Mouse (Mus musculus): Measurements from ENCODE around the gene Psmb10. TPM values are rescaled to one million over a fixed set of nuclear protein-coding genes. Genes with fewer than 3 reads are reported as not detected.
A peak's percentile ranks its signal among the peaks of the same experiment; 100 is the strongest.

Psmb10 gene
- total and polyA plus RNA-seq, 3 experiments, result 136 to 228 (median 227) TPM

DNA sequence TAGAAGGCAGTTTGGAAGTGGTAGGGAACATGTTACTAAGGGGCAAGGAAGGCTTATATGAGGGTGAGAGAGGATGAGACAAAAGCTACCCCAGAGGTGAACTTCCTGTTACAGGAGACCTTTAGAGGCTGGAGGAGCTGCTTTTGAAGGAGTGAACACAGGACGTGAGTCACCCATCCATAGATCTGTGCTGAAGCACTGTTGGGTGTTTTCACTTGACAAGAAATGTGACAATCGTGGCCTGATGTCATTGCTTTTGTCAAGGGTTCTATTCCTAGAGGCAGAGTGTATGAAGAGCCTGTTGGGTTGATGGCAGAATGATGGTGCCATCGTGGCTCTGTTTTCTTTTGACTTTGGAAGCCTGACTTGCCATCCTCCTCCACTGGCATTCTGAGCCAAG lies 18.9 kb downstream of the Psmb10 start:
- no peaks in the 10 kb centered on the region for H3K27me3 ChIP-seq (replicated peaks)
- dilution Hi-C loops (cut with MboI; ENCODE audit: extremely low pct_ligation_motif_present, extremely low pct_unique_long_range_greater_than_20kb, low sequenced_read_pairs), result no loop called here
- H3K4me2 ChIP-seq (ENCODE audit: insufficient read depth, low read depth, poor library complexity, severe bottlenecking), result no peak overlapping the region
- H3K4me3 ChIP-seq (replicated peaks in 1 of 3; ENCODE audit: low read depth in 2 of 3, low read length in 2 of 3, poor library complexity in 1 of 3), result no peak overlapping the region
- H3K9me3 ChIP-seq (replicated peaks; ENCODE audit: low read length), result no peaks in the 10 kb centered on the region
- no peak for DNase-seq (ENCODE audit: extremely low read depth)
- peaks cover 6 to 15% of the 10 kb centered on the region in 2 experiments; a peak in 3 of 4 replicates for H3K4me1 ChIP-seq (ENCODE audit: control insufficient read depth in 1 of 2, insufficient read depth in 2 of 2)
- H3K36me3 ChIP-seq (replicated peaks in 1 of 2; ENCODE audit: control insufficient read depth in 1 of 2, insufficient read depth in 1 of 2, low read length in 1 of 2), result peaks cover 13 to 57% of the 10 kb centered on the region in 2 experiments
- H3K9ac ChIP-seq (ENCODE audit: insufficient read depth, low read depth), result no peak overlapping the region
- in situ Hi-C loops (cut with MboI; ENCODE audit: low pct_ligation_motif_present, low pct_unique_long_range_greater_than_20kb, low sequenced_read_pairs), result no loop called here
- TF ChIP-seq TCF12 (IDR thresholded peaks at IDR 0.05; ENCODE audit: low read depth, low read length) (no peak), JUN (IDR thresholded peaks at IDR 0.05; ENCODE audit: insufficient read depth, low read depth, low read length) (no peak), UBTF (IDR thresholded peaks at IDR 0.05; ENCODE audit: low read depth, low read length) (no peak), MAFK (IDR thresholded peaks at IDR 0.05; ENCODE audit: insufficient replicate concordance, low read length) (no peak), IRF4 (IDR thresholded peaks at IDR 0.05; ENCODE audit: low read depth, low read length) (no peak), JUND (conservative IDR thresholded peaks at IDR 0.05; ENCODE audit: low read depth, low read length) (no peak), PAX5 (IDR thresholded peaks at IDR 0.05; ENCODE audit: low read length) (no peak), USF2 (conservative IDR thresholded peaks at IDR 0.05; ENCODE audit: low read depth, low read length) (no peak), NELFE (IDR thresholded peaks at IDR 0.05; ENCODE audit: low read depth, low read length) (no peak)
- no peak overlapping the region for H3K27ac ChIP-seq (ENCODE audit: insufficient read depth, low read depth)
- H3K79me2 ChIP-seq (replicated peaks; ENCODE audit: control insufficient read depth, extremely low read depth, insufficient read depth, poor library complexity, severe bottlenecking), result no peaks in the 10 kb centered on the region

DNA sequence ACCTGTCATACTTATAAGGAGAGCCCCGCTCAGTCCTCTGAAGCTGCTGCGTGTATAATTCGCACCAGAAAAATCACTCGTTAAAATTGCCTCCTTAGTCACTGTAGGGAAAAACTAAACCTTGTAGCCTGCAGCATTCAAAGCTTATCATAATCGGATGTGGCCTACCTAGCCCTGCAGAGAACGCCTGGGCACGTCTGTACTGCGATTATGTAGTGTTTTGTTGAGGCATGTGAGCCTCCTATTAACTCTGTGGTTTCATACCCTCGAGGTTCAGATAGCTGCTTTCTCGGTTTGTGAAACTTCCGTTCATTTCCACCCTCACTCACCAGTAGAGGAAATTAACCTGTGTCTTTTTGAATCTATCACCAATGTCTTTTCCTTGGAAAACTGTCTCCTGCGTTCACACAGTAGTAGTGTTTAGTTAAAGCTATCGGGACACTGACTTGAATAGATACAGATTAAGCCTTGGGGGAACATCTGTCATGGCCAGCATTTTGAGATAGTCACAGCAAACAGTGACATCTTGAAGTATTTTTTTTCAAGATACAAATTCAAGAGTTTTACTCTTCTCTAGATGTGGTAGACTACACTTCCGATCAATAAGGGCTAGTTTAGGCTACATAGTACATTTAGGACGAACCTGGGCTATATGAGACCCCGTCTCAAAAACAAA lies 37.2 kb downstream of the Psmb10 start:
- Histone ChIP-seq H3K4me3 (replicated peaks in 1 of 3; ENCODE audit: low read depth in 2 of 3, low read length in 2 of 3, poor library complexity in 1 of 3) (peak overlapping the region; percentile 93 to 99 (median 95)), H3K36me3 (replicated peaks in 1 of 2; ENCODE audit: control insufficient read depth in 1 of 2, insufficient read depth in 1 of 2, low read length in 1 of 2) (peaks cover 2 to 21% of the 10 kb centered on the region in 2 experiments), H3K9ac (ENCODE audit: insufficient read depth, low read depth) (peak overlapping the region; percentile 86), H3K27ac (ENCODE audit: insufficient read depth, low read depth) (no peak overlapping the region), H3K4me1 (ENCODE audit: control insufficient read depth in 1 of 2, insufficient read depth in 2 of 2) (peaks cover 0 to 19% of the 10 kb centered on the region in 2 experiments; a peak in 2 of 4 replicates), H3K79me2 (replicated peaks; ENCODE audit: control insufficient read depth, extremely low read depth, insufficient read depth, poor library complexity, severe bottlenecking) (peaks cover 8% of the 10 kb centered on the region; the same call in 1 of the 2 replicates), H3K9me3 (replicated peaks; ENCODE audit: low read length) (no peaks in the 10 kb centered on the region), H3K27me3 (replicated peaks) (no peaks in the 10 kb centered on the region), H3K4me2 (ENCODE audit: insufficient read depth, low read depth, poor library complexity, severe bottlenecking) (peak overlapping the region; percentile 72)
- no peak for DNase-seq (ENCODE audit: extremely low read depth)
- in situ Hi-C loops (cut with MboI; ENCODE audit: low pct_ligation_motif_present, low pct_unique_long_range_greater_than_20kb, low sequenced_read_pairs) (no loop called here), dilution Hi-C loops (cut with MboI; ENCODE audit: extremely low pct_ligation_motif_present, extremely low pct_unique_long_range_greater_than_20kb, low sequenced_read_pairs) (no loop called here)
- TF ChIP-seq ZC3H11A (IDR thresholded peaks at IDR 0.05; ENCODE audit: low read depth, low read length), result no peak

DNA sequence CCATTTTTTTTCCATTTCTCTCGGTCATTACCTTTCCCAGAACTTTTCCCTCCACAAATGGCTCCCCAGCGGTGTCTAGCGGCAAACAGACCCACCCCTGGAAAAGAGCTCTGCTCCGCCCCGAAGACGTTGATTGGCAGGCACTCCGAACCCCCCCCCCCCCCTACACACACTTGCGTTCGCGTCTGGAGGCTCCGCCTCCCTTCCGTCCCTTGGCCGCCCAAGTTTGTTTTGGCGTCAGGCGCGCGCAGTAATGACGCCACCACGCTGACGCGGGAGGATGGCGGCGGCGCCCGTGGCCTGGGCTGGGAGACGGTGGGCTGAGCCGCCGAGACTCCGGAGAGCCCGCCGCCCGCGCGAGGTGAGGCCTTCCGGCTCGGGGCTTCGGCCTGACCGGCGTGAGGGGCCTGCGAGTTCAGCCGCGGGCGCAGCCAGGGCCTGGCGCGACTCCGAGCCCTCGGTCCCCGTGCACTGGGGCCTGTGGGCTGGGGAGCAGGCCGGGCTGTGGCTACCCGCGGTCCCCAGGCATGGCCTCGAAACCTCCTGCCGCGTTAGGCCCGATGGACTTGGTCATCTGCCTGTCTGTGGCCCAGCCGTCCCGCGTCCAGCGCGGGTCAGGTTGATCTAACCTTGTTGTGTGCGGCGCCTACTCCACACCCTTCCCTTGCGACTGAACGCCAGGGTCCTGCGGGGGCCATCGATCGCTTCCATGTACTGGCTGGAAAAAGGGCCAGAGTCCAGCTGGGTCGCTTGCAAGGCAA lies 37.9 kb downstream of the Psmb10 start, which contains the start of gene Pskh1:
Pskh1 (plus strand) TSS at position 262 of the 761 bp plus-strand sequence.
- H3K4me2 ChIP-seq (ENCODE audit: insufficient read depth, low read depth, poor library complexity, severe bottlenecking), result peak within 1 kb of the TSS; percentile 72
- in situ Hi-C loops (cut with MboI; ENCODE audit: low pct_ligation_motif_present, low pct_unique_long_range_greater_than_20kb, low sequenced_read_pairs) (no loop called here), dilution Hi-C loops (cut with MboI; ENCODE audit: extremely low pct_ligation_motif_present, extremely low pct_unique_long_range_greater_than_20kb, low sequenced_read_pairs) (no loop called here)
- H3K9ac ChIP-seq (ENCODE audit: insufficient read depth, low read depth), result peak within 1 kb of the TSS; percentile 86
- H3K9me3 ChIP-seq (replicated peaks; ENCODE audit: low read length), result no peaks in the 10 kb centered on the region
- peaks cover 8% of the 10 kb centered on the region; the same call in 1 of the 2 replicates for H3K79me2 ChIP-seq (replicated peaks; ENCODE audit: control insufficient read depth, extremely low read depth, insufficient read depth, poor library complexity, severe bottlenecking)
- H3K27ac ChIP-seq (ENCODE audit: insufficient read depth, low read depth), result peak within 1 kb of the TSS; percentile 5; the same call in 1 of the 2 replicates
- H3K36me3 ChIP-seq (replicated peaks in 1 of 2; ENCODE audit: control insufficient read depth in 1 of 2, insufficient read depth in 1 of 2, low read length in 1 of 2), result peaks cover 0 to 22% of the 10 kb centered on the region in 2 experiments
- H3K27me3 ChIP-seq (replicated peaks), result no peaks in the 10 kb centered on the region
- H3K4me1 ChIP-seq (ENCODE audit: control insufficient read depth in 1 of 2, insufficient read depth in 2 of 2), result peaks cover 0 to 19% of the 10 kb centered on the region in 2 experiments; a peak in 2 of 4 replicates
- H3K4me3 ChIP-seq (replicated peaks in 1 of 3; ENCODE audit: low read depth in 2 of 3, low read length in 2 of 3, poor library complexity in 1 of 3), result peak within 1 kb of the TSS; percentile 93 to 99 (median 95)
- peak; percentile 92 for DNase-seq (ENCODE audit: extremely low read depth)
- TF ChIP-seq PAX5 (IDR thresholded peaks at IDR 0.05; ENCODE audit: low read length) (no peak), NRF1 (IDR thresholded peaks at IDR 0.05; ENCODE audit: low read depth, low read length) (peak; percentile 67), MXI1 (IDR thresholded peaks at IDR 0.05; ENCODE audit: low read depth, low read length) (peak; percentile 62; the same call in 1 of the 2 replicates), E2F4 (IDR thresholded peaks at IDR 0.05; ENCODE audit: insufficient replicate concordance, low read depth, low read length) (0 out of 2 replicates have a peak, but pooled peaks have one; percentile 57), ZKSCAN1 (IDR thresholded peaks at IDR 0.05; ENCODE audit: borderline replicate concordance, low read depth, low read length) (no peak), GABPA (IDR thresholded peaks at IDR 0.05; ENCODE audit: insufficient replicate concordance, low read depth, low read length) (peak; percentile 96), HCFC1 (IDR thresholded peaks at IDR 0.05; ENCODE audit: low read depth, low read length) (peak; percentile 82), MAX (IDR thresholded peaks at IDR 0.05; ENCODE audit: low read length) (peak; percentile 43; the same call in 1 of the 2 replicates), USF1 (IDR thresholded peaks at IDR 0.05; ENCODE audit: low read depth, low read length) (no peak), BHLHE40 (IDR thresholded peaks at IDR 0.05; ENCODE audit: low read depth, low read length) (no peak; the same call in 1 of the 2 replicates), POLR2A (IDR thresholded peaks at IDR 0.05; ENCODE audit: low read depth, low read length) (peak; percentile 86), KAT2A (IDR thresholded peaks at IDR 0.05; ENCODE audit: insufficient replicate concordance, low read length) (peak; percentile 67; the same call in 1 of the 2 replicates), IRF4 (IDR thresholded peaks at IDR 0.05; ENCODE audit: low read depth, low read length) (peak; percentile 37; the same call in 1 of the 2 replicates), TBP (conservative IDR thresholded peaks at IDR 0.05; ENCODE audit: low read depth, low read length) (no peak), TCF12 (IDR thresholded peaks at IDR 0.05; ENCODE audit: low read depth, low read length) (peak; percentile 88)
